Mouse (Mus musculus) kidney, adult 2 months (tissue): Measurements from ENCODE around the gene Abhd11.

ENCODE experiments used
- CTCF ChIP-seq: fragments of 200-500 bp; conservative IDR thresholded peaks from 2 replicates; pipeline ENCODE4 v1.5.1; 2011; ENCODE audit warnings: low read depth, mild to moderate bottlenecking, control low read depth, low read length, moderate library complexity, mixed read lengths; ENCODE audit not compliant: insufficient read depth, insufficient read length
- POLR2A ChIP-seq: fragments of 200-500 bp; IDR thresholded peaks from one replicate; pipeline ENCODE4 v1.6.1; 2011; ENCODE audit warnings: low read depth, low read length, control low read depth

DNA sequence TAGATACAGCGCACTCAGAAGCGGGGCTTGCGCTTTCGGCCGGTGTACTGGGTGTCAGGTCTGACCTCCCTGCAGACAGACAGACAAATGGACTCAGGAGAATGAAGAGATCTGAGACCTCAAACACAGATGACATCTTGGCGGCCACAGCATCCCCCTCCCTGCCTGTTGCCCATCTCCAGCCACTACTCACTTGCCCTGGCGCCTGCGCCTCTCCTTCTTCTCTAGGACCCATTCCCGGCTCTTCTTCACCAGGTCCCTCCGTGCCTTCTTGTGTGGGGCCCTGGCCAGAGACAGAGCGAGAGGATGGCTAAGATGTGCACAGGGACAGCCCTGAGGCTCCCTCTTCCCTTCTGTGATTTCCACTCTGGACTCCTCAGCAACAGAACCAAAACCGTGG lies 44.4 kb downstream of the Abhd11 start:
- TF ChIP-seq CTCF = no peak
- no peak for TF ChIP-seq POLR2A
